ENCODE assay signal across 20 mouse cellular contexts in the genomic region with DNA sequence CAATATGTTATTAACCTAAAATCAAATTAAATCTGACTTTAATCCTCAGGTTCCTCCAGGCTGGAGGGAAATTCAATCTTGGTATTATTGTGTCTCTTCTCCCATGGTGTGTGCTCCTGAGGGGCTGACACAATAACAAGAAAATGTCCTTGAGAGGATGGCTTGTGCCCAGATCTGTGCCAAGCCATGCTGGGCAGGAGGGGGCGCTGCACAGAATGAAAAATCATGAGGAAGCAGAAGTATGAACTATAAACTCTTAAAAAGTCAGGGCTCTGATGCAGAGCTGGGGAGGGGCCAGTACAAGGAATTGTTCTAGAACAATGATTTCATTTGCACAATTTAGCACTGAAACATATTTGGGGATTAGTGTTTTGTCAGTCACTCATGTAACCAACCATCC.
"Had no signal": no experiment of that assay in that cellular context is flagged by ENCODE, and none has a peak within 500 bp of the region (broad histone marks: within the 10 kb centered on the region; RNA-seq: fewer than 3 reads in every experiment).

No protein-coding gene starts in this region.

- H3K27ac ChIP-seq: layer of hippocampus, adult 2 months; liver, embryonic 14.5 days; lung, embryonic 15.5 days; neural tube, embryonic 12.5 days; neural tube, embryonic 15.5 days had no signal

- H3K27me3 ChIP-seq: lung, embryonic 15.5 days; neural tube, embryonic 12.5 days; neural tube, embryonic 15.5 days had no signal

- DNase-seq: kidney, adult 18-20 months; kidney, adult 9 months; kidney, postnatal 14 days; layer of hippocampus, adult 9-11 months; lung, adult 18-20 months; lung, postnatal 10 days; lung, postnatal 36 days; midbrain, embryonic 14.5 days; retina, postnatal 1 day; right cerebral cortex, postnatal 25 days; spleen, adult 18-20 months; thymus, adult 18-20 months; thymus, postnatal 36 days had no signal

- H3K4me3 ChIP-seq: layer of hippocampus, adult 2 months; lung, embryonic 15.5 days; neural tube, embryonic 12.5 days; neural tube, embryonic 15.5 days had no signal

- H3K4me2 ChIP-seq: liver, embryonic 11.5 days; lung, embryonic 15.5 days; midbrain, embryonic 11.5 days; neural tube, embryonic 12.5 days; neural tube, embryonic 15.5 days had no signal

- H3K9ac ChIP-seq: liver, embryonic 14.5 days; lung, embryonic 15.5 days; neural tube, embryonic 12.5 days; neural tube, embryonic 15.5 days had no signal

- H3K9me3 ChIP-seq: lung, embryonic 15.5 days; neural tube, embryonic 12.5 days; neural tube, embryonic 15.5 days had no signal

- H3K4me1 ChIP-seq: lung, embryonic 15.5 days; neural tube, embryonic 12.5 days; neural tube, embryonic 15.5 days had no signal

- H3K36me3 ChIP-seq: lung, embryonic 15.5 days; neural tube, embryonic 12.5 days; neural tube, embryonic 15.5 days had no signal
